Mouse (Mus musculus) liver, adult 2 months (tissue): ENCODE results near the gene Coro6.

Source experiments
- CTCF ChIP-seq: fragments of 200-500 bp; IDR thresholded peaks from 2 replicates; pipeline ENCODE4 v1.5.1; 2011; ENCODE audit warnings: low read depth, low read length, control low read depth
- POLR2A ChIP-seq: fragments of 200-500 bp; IDR thresholded peaks from 2 replicates; pipeline ENCODE4 v1.6.1; 2011; ENCODE audit warnings: low read length, control low read depth; ENCODE audit not compliant: insufficient read depth; ENCODE audit errors: extremely low read depth

GRCm38 (mm10) chr11:77488771-77489581 is 26.8 kb downstream of the Coro6 start:
- no peak for TF ChIP-seq CTCF
- TF ChIP-seq POLR2A, result no peak
